Mouse (Mus musculus) thymus, postnatal 0 days (tissue): ENCODE data around the gene Syce1. TPM values are rescaled to one million over a fixed set of nuclear protein-coding genes. Genes with fewer than 3 reads are reported as not detected.
A peak's percentile ranks its signal among the peaks of the same experiment; 100 is the strongest.
"Not testable (repeated sequence)": the region's sequence is repeated elsewhere in the genome, so short reads cannot be mapped to it uniquely, and the experiment has no call there.

Source experiments
- DNase-seq: peaks from one replicate; pipeline ENCODE4 v3.0.0-alpha.2; 2015; ENCODE audit warnings: low spot score
- polyA plus RNA-seq: library from polyadenylated mRNA; unstranded; fragments of >200 nt; fragmentation: Nextera tagmentation; extraction: Ambion mirVana; gene quantifications from 2 replicates; pipeline ENCODE4 v1.2.1, GENCODE M21; 2015

Syce1 gene
- polyA plus RNA-seq, 1 experiment from 2014 or later, result 0.61 TPM

- DNase-seq, result peak; percentile 41
These were observed 21.5 kb downstream of the Syce1 start for GRCm38 (mm10) chr7:140765888-140766739.

GRCm38 (mm10) chr7:140765391-140765790 is 22.3 kb downstream of the Syce1 start:
- DNase-seq, result not testable (repeated sequence)

GRCm38 (mm10) chr7:140763447-140764020 is 24.1 kb downstream of the Syce1 start, which contains the start of gene Cyp2e1:
Cyp2e1 (plus strand) TSS chr7:140763739.
- no peak for DNase-seq

GRCm38 (mm10) chr7:140760647-140761046 is 27.0 kb downstream of the Syce1 start:
- no peak for DNase-seq

- no peak for DNase-seq
These were observed 31.3 kb downstream of the Syce1 start for GRCm38 (mm10) chr7:140756151-140756854.

GRCm38 (mm10) chr7:140754556-140754955 is 33.1 kb downstream of the Syce1 start:
- no peak for DNase-seq

- DNase-seq, result no peak
These were observed 38.9 kb downstream of the Syce1 start for GRCm38 (mm10) chr7:140748827-140749160.

GRCm38 (mm10) chr7:140748116-140748826 is 39.4 kb downstream of the Syce1 start:
- no peak for DNase-seq

- no peak for DNase-seq
These were observed 40.2 kb downstream of the Syce1 start for GRCm38 (mm10) chr7:140747402-140747801.

GRCm38 (mm10) chr7:140733162-140733561 is 54.5 kb downstream of the Syce1 start:
- peak; percentile 12 for DNase-seq

Other genes starting within 250 kb of the Syce1 start
- not detected in 2 replicates for gene Olfr538, start 220.0 kb downstream of the Syce1 start, polyA plus RNA-seq
- not detected in 2 replicates for gene Olfr46, start 186.6 kb downstream of the Syce1 start, polyA plus RNA-seq
- not detected in 2 replicates for gene Olfr61, start 158.9 kb downstream of the Syce1 start, polyA plus RNA-seq
- not detected in 2 replicates for gene Olfr53, start 141.4 kb downstream of the Syce1 start, polyA plus RNA-seq
- not detected in 2 replicates for gene Olfr539, start 127.9 kb downstream of the Syce1 start, polyA plus RNA-seq
- not detected in 2 replicates for gene Olfr45, start 105.9 kb downstream of the Syce1 start, polyA plus RNA-seq
- not detected in 2 replicates for gene Olfr541, start 90.6 kb downstream of the Syce1 start, polyA plus RNA-seq
- gene Cyp2e1, start 24.1 kb downstream of the Syce1 start, polyA plus RNA-seq, result 0.13 and 0.18 TPM in 2 replicates
- 0.49 and 0.57 TPM in 2 replicates for gene Zfp941, start 34.3 kb upstream of the Syce1 start, polyA plus RNA-seq
- gene Urah, start 47.2 kb upstream of the Syce1 start, polyA plus RNA-seq, result 3.6 and 4.0 TPM in 2 replicates
- 2.0 and 2.2 TPM in 2 replicates for gene Scgb1c1, start 57.7 kb upstream of the Syce1 start, polyA plus RNA-seq
- not detected in 2 replicates for gene Odf3, start 60.0 kb upstream of the Syce1 start, polyA plus RNA-seq
- not detected in 2 replicates for gene Gm45785, start 68.5 kb upstream of the Syce1 start, polyA plus RNA-seq
- 70.6 and 78.5 TPM in 2 replicates for gene Ric8a, start 69.1 kb upstream of the Syce1 start, polyA plus RNA-seq
- gene Bet1l, start 69.7 kb upstream of the Syce1 start, polyA plus RNA-seq, result 42.8 and 52.4 TPM in 2 replicates
- gene Psmd13, start 94.1 kb upstream of the Syce1 start, polyA plus RNA-seq, result 274 and 296 TPM in 2 replicates
- 17.5 and 19.4 TPM in 2 replicates for gene Sirt3, start 94.5 kb upstream of the Syce1 start, polyA plus RNA-seq
- 1.9 and 3.2 TPM in 2 replicates for gene Cox8b, start 112.6 kb upstream of the Syce1 start, polyA plus RNA-seq
- gene Nlrp6, start 133.1 kb upstream of the Syce1 start, polyA plus RNA-seq, result 0.74 and 0.81 TPM in 2 replicates
- gene Pgghg, start 153.5 kb upstream of the Syce1 start, polyA plus RNA-seq, result 15.5 and 18.6 TPM in 2 replicates
- 0.39 and 0.63 TPM in 2 replicates for gene Ifitm5, start 162.4 kb upstream of the Syce1 start, polyA plus RNA-seq
- not detected in 2 replicates for gene Gm45717, start 168.1 kb upstream of the Syce1 start, polyA plus RNA-seq
- 443 and 459 TPM in 2 replicates for gene Ifitm2, start 168.1 kb upstream of the Syce1 start, polyA plus RNA-seq
- gene Ifitm1, start 179.4 kb upstream of the Syce1 start, polyA plus RNA-seq, result 109 and 131 TPM in 2 replicates
- 987 and 1,033 TPM in 2 replicates for gene Ifitm3, start 222.9 kb upstream of the Syce1 start, polyA plus RNA-seq
- gene Ifitm6, start 230.1 kb upstream of the Syce1 start, polyA plus RNA-seq, result 0.73 and 0.95 TPM in 2 replicates
- gene Gm17387, start 241.3 kb upstream of the Syce1 start, polyA plus RNA-seq, result not detected in 2 replicates